Mouse (Mus musculus) embryo, embryonic 9.5 days (tissue): ENCODE results near the gene Heg1.
A peak's percentile ranks its signal among the peaks of the same experiment; 100 is the strongest.

Experiments
- DNase-seq: peaks from one replicate; pipeline ENCODE4 v3.0.0-alpha.2; 2017; ENCODE audit errors: extremely low spot score

Heg1 gene

DNA sequence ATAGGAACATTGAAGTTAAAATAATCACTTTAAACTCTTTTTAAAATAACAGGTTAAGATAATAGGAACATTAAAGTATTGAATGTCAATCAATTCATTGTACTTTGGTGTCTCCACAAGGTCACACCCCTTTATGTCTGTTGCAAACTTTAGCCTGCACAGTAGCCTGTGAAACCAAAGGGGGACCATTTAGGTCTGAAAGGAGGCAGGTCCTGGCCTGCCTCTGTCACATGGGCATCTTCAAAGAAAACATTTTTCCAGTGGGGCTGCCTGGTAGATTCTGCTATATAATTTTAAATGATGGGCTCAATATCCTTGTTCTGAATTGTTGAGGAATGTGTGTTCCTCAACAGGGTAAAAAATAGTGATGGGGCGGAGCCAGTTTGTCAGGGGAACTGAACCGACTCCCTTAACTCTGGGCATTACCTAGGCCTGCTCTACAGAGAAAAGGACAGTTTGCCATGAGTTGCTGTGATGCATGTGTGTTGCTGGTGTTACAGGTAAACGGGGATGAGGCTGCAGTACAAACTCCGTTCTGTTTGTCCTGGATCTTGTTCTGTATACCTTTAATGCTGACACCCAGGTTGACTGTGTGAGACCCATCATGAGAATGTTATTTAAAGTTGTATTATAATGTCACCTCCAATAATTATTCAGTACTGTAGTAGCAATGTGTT lies 86.7 kb downstream of the Heg1 start:
- DNase-seq = no peak

DNA sequence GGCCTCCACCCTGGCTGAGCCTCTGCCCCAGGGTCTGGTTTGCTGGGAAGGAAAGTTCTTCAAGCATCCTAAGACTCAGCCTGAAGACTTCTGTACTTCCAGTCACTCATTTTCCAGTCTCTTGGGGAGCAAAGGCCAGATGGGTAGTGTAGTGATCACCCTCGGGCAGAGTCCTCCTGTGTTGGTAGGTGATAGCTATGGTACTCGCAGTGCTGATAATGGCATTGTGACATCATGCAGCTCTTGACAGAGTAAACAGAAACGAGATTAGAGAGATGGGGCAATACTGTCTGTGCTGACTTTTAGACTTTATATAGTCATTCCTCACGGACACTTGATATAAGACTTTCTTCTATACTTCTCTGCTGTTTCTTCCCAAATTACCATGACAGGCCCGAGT lies 88.6 kb downstream of the Heg1 start:
- no peak for DNase-seq

DNA sequence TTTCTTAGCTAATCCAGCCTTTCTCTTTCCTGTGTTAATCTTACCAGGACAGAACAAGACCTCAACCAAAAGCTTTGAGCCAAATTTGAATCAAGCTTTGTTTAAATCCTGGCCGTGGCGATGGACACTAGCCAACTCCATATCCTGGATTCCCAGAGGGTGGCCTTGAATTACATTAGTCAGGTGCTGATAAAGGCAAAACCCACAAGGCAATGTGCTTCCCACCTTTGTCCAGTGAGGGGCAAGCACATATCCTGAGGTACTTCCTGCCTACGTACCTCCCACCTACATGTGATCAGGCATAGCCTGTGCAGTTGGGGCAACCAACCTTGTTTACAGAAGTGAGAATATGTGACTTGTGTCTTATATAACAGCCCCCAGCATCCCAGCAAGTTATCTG lies 90.8 kb downstream of the Heg1 start:
- no peak for DNase-seq

DNA sequence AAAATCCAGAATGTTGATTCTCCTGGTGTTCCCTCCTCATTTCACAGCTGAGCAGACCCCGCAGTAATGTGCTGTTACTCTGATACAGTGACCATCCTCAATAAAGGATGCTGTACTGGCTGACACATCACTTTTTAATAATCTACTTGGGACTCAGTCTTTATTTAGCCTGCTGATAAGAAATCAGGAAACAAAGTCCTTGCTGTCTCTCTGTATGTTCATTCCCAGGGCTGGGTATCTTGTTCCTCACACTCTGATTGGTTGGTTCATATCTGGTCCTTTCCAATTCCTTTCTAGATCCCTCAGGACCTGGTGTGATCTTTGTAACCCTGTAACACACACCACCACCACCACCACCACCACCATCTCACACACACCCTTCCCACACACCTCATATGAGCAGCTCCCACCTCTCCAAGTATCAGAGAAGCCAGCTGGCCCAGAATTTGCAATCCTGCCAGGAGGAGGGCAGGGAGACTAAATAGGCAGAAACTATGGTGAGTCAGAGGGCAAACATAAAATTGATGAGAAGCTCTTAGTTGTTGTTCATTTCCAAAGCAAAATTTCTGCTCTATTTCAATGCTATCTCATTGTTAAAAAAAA lies 91.7 kb downstream of the Heg1 start:
- no peak for DNase-seq

DNA sequence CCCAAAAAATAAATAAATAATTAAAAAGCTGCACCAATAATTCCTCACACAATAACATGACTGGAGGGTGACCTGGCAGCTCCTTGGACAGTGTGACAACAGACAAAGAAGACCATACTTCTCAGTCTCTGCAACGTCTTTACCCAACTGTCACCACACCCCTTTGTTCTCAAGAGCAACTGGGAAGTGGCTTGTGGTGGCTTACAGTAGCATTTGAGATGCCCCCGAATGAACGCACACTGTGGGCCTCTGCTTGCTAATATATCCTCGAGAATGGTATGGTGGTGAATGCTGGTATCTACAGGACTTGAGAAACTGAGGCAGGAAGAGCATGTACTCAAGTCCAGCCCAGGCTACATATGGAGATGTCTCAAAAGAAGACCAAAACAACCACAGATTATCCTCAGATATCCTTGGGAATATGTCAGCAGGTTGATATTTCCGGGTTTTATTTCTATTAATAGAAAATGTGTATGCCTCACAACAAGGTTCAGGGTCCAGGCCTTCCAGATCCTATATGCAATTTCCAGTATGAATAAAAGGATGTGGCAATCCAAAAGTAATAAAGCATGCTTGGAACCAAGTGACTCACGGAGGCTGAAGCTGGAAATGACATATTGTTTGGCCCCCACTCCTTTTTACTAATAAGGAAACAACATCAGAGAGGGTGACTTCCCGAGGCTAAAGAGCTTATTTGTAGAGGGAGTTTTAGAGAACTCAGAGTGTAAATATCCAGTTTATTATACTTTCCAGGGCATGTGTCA lies 92.8 kb downstream of the Heg1 start:
- DNase-seq = no peak

DNA sequence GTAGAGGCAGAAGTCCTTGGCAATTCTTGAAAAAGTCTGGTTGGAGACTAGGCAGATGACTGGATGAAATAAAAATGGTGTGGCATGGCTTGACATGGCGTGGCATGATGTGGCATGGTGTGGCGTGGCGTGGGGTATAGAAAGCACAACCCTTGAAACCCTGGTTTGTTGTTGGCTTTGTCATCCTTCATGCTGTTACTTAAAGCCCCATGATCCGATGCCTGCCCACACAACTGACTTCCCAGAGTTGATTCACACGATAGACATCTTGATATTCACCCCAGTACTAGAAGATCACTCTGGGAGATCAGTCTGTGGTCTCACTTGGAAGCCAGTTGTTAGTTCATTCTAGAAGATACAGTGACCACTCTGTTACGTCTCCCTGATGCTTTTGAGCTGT lies 93.4 kb downstream of the Heg1 start:
- DNase-seq = no peak

DNA sequence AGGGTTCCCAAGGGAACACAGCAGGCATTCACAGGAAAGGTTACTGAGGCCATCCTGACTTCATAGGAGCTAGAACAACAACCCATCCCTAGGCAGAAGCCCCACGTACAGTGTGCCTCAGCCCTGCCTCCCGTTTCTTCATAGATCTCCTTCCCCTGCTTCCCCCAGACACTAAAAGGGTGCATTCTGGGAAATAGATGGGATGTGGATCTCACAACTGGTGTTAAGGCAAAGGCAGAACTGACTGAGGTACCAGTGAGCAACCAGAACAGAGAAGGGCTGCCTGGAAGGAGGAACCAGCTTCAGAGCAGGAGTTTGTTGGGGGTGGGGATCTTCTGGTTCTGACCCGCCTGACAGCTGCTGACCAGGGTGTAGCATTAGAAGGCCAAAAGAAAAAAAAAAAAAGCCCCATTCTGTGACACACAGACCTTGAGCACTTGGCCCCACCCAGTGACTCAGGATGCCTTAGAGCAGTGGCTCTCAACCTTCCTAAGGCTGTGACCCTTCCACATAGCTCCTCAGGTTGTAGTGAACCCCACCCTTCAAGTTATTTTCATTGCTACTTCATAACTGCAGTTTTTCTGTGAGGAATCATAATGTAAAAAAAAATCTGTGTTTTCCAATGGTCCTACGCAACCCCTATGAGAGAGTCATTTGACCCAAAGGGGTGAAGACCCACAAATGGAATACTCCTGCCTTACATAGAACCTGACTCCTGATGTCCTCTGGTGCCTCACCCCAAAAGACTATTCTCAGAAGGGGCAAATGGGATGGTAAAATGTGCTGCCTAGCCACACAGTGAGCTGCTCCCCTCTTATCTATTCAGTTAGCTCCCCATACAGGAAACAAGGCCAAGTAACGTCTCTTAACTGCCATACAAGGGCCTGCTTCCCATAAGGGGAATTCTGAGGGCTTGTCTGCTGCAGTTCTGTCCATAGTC lies 97.9 kb downstream of the Heg1 start:
- DNase-seq = no peak

DNA sequence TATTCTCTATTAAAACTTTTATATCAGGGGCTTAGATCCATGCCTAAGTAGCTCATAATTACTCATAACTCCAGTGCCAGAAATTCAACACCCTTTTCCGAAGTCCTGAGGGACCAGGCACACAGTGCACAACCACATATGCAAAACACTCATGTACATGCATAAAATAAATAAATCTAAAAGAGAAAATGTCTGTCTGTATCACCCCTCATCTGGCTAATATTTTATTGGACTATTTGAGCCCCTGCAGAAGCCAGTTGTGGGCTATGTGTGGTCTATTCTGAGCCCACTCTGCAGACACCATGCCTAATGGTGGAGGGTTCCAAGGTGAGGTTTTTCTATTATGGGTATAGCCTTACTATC lies 98.5 kb downstream of the Heg1 start:
- DNase-seq = no peak

DNA sequence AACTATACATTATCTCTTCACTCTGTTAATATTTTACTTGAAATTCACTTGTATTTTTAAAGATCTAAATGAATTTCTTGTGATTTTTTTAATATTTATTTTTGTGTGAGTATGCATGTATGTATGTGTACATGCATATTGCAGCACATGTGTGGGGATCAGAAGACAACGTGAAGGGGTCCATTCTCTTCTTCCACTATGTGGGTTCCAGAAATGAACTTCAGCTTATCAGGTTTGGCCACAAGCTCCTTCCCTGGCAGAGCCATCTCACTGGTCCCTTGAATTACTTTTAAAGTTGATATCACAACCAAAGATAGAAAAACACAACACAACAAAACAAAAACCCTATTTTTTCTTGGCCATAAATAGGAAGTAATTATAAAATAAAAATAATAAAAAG lies 100.4 kb downstream of the Heg1 start:
- DNase-seq = no peak

DNA sequence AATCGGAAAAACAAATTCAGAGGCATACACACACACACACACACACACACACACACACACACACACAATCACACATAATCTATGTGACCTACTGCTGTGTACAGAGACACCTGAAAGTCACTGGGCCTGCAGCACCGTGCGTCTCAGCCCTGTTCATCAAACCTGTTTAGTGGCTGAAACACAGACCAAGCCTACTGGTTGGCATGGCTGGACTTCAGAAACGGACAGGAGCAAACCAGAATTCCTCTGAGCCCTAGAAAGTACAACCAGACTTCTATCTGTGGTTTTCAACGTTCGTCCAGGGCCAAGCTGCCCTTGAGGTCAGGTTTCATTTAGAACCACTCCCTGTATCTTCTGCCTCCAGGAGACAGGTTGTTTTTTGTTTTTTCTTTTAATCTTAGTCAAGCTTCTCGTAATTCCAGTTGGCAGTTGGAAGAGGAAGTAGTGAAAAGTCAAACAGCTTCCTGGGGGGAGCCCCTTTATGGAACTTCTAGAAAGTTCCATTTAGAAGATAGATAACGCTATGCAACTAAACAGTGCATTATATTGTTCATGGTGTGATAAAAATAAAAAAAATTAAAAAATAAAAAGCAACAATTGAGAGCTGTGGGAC lies 101.0 kb downstream of the Heg1 start:
- DNase-seq = no peak

DNA sequence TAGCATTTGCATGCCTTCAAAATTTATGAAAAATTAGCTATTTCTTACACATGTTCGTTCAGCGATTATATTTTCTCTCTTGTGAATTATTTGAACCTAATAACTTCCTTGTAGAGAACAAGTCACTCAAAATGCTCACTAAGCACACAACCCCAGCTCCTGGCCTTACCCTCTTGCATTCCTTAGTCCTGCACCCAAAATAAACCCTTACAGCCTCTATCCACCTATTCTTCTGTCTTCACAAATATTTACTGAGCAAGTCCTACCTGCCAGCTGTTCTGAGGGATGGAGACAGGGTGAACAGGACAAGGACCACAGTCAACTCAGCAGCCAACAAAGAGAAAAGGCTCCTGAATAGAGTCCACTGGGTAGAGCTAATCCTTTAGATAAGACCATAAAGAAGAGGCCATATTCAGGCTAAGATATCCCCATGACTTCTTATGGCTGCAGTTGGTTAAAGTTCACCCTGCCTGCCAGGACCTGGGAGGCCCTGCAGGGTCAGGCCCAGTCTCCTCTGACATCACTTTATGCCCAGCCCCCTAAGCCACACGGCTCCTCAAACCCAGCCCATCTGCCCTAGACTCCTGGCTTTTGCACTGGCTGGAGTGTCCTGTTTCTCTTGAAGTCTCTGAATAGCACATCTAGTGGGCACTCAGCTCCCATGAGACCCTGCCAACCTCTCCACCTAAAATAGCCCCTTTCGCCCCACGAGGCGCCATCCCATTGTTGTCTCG lies 102.7 kb downstream of the Heg1 start:
- DNase-seq = no peak

DNA sequence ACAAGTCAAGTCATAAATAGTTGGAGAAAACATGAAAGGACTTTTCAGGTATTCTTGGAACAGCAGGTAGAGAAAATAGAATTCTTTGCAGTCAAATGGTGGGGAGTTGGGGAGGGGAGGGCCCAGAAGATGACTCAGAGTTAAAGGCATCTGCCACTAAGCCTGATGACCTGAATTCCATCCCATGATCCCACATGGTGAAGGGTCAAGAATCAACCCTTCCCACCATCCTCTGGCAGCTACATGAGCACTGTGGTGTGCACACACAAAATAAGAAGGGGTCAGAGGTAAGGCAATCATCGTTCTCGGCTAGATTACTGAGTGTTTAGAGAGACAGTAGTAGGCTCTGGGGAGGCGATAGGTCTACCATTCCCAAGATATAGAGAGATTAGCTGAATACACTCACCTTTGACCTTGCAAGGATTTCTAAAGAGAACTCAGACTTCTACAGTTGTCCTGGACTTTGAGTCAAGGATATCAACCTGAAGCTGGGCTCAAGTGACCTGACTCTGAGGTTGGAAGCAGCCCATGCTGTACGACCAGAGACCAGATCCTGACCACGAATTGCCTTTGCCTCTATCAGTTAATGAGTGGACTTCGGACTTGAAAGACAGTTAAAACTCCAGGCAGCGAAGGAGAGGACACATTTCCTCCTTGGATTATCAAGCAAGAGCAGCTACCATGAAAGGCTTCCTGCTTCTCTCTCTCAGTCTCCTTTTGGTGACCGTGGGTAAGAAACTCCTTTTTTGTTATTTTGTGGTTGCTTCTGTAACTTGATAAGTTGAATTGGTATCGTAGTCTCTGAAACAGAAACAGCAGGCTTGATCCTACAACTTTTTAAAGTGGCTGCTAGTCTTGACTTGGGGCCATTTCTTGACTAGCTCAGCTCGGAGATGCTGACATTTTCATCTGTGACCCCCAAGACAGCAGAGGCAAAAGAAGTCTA lies 109.9 kb downstream of the Heg1 start, which contains the start of gene Muc13:
Gene Muc13, plus strand, starts transcription at position 192 of the 946 bp plus-strand sequence.
- no peak for DNase-seq

DNA sequence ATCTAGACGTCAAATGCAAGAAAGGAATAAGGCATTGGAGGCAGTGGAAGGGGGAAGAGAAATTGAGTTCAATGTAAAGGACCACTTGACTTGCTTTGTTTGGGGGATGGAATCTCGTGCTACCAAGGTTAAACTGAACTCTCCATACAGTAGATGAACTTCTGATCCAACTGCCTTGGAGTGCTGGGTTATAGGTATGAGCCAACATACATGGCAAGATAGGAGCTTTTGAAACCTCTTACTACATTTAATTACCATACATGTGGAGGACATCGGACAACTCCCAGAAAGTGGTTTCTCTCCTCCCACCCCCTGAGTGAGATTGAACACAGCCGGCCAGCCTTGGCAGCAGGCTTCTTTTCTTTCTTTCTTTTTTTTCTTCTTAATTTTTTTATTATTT lies 110.9 kb downstream of the Heg1 start:
- DNase-seq = no peak

DNA sequence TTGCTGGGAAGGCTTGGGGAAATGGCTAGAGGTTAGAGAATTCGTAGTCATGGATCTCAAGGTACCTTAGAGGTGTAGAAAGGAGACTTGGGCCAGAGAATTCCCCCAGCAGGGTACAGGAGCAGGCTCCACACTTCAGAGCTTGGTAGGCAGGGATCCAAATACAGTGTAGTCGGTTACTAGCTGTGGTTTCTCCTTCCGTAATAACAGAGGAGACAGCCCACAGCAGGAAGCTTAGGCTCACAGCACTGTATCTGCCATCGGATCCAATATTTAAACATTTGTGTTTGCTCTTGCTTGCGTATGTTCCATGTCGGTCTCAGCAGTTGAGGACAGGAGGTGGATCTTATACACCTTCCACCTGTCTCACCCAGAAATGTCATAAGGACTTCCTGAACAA lies 111.7 kb downstream of the Heg1 start:
- no peak for DNase-seq

DNA sequence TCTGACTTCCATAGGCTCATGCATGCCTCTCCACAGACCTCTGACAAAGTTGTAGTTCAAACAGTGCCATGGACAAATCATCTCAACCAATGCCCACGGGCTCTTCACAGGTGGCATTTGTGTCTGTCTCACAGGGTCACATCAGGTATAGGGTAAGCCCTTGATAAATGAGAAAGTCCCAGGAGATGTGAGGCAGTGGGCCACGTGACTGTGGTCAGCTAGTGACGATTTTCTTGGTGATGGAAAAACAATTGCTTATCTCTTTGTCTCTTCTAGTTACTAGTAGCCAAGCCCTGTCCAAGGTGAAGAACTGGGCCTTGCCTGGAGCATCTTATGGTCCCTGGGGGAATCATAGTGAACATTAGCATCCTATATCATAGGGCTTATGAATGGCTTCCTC lies 112.6 kb downstream of the Heg1 start:
- DNase-seq = no peak

DNA sequence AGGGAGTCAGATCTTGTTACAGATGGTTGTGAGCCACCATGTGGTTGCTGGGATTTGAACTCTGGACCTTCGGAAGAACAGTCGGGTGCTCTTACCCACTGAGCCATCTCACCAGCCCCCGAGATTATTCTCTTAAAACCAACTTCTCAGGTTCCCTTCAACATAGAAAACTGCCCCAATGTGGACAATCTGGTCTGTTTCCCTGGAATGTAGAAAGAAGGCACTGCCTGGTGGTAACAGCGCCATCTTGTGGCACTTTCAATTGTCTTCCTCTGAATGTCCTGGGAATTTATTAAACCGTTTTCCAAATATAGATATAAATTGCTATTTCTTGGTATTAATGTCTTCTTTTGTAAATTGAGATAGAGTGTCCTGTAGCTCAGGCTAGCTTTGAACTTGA lies 113.7 kb downstream of the Heg1 start:
- peak; percentile 56 for DNase-seq

DNA sequence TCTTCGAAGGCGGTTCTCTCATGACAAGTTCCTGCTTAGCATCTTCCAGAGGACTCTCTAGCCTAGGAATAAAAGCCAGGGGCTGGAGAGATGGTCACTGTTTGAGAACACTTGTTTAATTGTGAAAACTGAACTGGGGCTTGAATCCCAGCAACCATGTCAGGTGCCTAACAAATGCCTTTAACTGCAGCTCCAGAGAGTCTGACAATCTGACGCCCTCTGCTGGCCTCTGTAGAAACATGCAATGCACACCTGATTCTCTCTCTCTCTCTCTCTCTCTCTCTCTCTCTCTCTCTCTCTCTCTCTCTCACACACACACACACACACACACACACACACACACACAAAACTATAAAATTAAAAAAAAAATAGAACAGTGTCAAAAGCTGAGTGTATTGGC lies 125.8 kb downstream of the Heg1 start:
- DNase-seq = no peak

DNA sequence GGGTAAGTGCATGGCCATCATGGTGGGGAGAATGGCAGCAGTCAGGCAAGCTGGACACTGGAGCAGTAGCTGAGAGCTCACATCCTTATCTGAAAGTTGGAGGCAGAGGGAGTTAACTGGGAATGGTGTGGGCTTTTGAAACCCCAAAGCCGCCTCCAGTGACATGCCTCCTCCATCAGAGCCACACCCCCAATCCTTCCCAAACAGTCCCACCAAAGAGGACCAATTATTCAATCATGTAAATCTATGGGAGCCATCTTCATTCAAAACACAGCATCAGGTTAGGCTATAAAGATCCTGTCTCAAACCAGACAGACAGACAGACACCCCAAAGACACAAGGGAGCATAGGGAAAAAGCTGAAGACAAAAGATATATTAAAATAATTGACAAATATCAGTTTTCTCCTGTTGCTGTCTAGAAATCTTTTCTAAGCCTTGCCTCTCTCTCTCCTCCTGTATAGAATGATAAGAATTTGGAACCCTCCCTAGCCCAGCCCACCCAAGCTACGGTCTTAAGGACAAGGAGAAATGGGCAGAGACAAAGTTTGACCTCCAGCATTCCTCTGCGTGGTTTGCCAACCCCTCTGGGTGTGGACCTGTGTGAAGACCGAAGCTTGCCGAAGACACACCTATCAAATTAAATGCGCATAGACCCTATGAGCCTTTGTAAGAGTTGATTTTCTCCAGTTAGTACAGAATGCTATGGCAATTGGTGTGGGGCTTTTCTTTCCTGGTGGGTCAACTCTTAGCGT lies 134.4 kb downstream of the Heg1 start:
- DNase-seq = no peak
